Mouse (Mus musculus) ES-CJ7 (cell line): ENCODE measurements at regions not wholly inside any gene's neighbourhood (a gene's known extent, or its start where the extent isn't known, plus 50 kb on each side); places are given as distances from the start of the nearest gene placed in this dataset.
"Not testable (repeated sequence)": the region's sequence is repeated elsewhere in the genome, so short reads cannot be mapped to it uniquely, and the experiment has no call there.

ENCODE experiments used
- DNase-seq: peaks from one replicate; pipeline ENCODE4 v3.0.0; 2011; ENCODE audit warnings: low read depth, low spot score

DNA sequence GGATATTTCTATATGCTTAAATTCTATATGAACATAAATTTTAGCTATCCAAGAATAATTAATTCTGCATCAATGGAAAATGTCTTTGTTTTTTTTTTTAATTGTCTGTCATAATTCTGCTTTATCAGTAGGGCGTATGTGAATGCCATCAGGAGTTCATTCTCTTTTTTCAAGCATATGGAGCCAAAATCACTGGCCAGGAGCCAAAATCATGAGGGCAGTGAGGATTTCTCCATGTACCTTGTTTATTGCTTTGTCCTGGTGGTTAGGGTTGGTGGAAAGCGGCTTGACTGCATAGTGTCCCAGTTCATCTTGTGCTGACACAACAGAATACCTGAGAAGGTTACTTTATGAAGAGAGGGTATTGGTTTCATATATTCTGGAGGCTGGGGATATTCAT lies 243.9 kb downstream of the AI429214 start:
- DNase-seq, result no peak

DNA sequence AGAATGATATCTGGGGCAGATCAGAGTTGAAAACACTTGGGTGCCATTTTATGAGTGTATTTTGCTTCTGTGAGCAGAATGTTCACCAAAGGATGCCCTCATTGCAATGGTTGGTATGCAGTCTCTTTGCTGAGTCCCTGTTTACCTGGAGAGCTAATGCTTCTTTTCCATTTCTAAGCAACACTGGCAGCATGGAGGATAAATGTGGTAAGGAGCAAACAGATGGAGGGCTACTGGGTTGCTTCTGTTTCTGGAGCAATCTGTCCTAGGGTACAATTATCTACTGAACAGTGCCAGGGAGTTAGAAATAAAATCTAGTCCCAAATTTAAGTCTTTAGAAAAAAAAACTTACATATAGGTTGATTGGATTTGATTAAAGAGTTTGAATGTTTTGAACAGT lies 245.9 kb downstream of the AI429214 start:
- DNase-seq, result no peak

DNA sequence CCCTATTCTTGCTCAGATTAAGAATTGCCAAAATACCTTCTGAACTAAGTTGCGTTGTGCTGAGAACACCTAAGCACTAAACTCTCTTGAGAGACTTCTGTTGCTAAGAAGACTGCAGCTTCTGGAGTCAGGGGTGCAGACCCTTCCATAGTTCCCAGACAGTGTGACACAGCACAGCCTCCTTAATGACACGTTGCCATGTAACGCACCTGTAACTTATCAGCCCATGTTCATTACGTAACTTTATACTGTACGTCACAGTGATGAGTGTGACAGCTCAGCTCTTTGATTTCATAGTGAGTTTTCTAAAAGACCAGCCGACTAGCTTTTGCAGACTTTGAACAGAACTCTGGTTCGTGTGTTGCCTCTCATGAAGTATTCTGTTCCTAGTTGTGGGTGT lies 257.8 kb downstream of the AI429214 start:
- DNase-seq, result not testable (repeated sequence)

DNA sequence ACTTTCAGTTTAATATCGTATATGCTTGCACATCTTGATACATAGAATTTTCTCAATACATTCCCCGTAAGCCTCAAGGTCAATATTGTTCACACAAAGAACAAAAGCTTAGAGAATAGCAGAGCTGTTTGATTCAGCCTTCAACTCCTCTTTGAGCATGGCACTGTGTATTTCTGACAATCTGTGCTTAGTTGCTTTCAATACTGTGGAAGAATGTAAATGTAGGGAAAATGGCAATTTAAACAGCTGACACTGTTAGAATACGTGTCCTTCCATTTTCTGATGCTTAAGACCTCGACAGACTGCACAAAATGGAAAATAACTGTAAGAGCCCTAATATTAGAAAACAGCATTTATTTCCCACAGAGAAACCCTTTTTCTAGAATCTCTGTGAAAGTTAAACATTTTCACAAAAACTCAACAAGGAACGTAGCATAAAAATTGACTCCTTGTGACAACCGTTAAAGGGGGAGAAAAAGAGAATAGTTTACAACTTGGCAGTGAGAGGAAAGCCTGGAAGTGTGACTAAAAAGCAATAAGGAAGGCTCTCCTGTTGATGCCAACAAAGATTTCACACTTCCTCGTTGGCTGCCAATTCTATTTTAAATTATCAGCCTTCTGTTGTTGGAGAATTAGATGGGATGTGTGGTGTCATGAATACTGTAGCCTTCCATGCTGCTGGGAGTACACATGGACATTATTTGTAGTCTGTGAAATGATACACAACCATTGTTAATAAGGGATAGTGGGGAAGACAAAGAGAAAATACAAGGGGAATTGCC lies 297.9 kb downstream of the AI429214 start:
- no peak for DNase-seq
